In genomic region chr1:152713924-152714323, GRCm38 (mm10) we compare ENCODE assay signal across 24 mouse cellular contexts. TPM values are rescaled to one million over a fixed set of nuclear protein-coding genes. Genes with fewer than 3 reads are reported as not detected.
"Had no signal": no experiment of that assay in that cellular context is flagged by ENCODE, and none has a peak within 500 bp of the region (broad histone marks: within the 10 kb centered on the region; RNA-seq: fewer than 3 reads in every experiment).

No protein-coding gene starts in this region.

- H3K4me3 ChIP-seq: midbrain, embryonic 10.5 days; midbrain, embryonic 13.5 days; midbrain, embryonic 15.5 days; myocyte; neural tube, embryonic 13.5 days; neural tube, embryonic 15.5 days had no signal

- H3K9me3 ChIP-seq: midbrain, embryonic 10.5 days; midbrain, embryonic 13.5 days; midbrain, embryonic 15.5 days; neural tube, embryonic 13.5 days; neural tube, embryonic 15.5 days had no signal

- H3K27me3 ChIP-seq: midbrain, embryonic 13.5 days; midbrain, embryonic 15.5 days; neural tube, embryonic 13.5 days; neural tube, embryonic 15.5 days had no signal

- H3K4me2 ChIP-seq: lung, embryonic 14.5 days; midbrain, embryonic 13.5 days; midbrain, embryonic 15.5 days; neural tube, embryonic 13.5 days; neural tube, embryonic 15.5 days had no signal

- H3K36me3 ChIP-seq: midbrain, embryonic 10.5 days; midbrain, embryonic 13.5 days; midbrain, embryonic 15.5 days; neural tube, embryonic 13.5 days; neural tube, embryonic 15.5 days had no signal

- H3K4me1 ChIP-seq: midbrain, embryonic 13.5 days; midbrain, embryonic 15.5 days; neural tube, embryonic 13.5 days; neural tube, embryonic 15.5 days had no signal

- H3K9ac ChIP-seq: lung, embryonic 14.5 days; midbrain, embryonic 13.5 days; midbrain, embryonic 15.5 days; neural tube, embryonic 13.5 days; neural tube, embryonic 15.5 days had no signal

- DNase-seq: lung, adult 18-20 months; lung, embryonic 14.5 days; lung, postnatal 10 days; lung, postnatal 4 days; retina, postnatal 1 day; right cerebral cortex, adult 18-20 months; right cerebral cortex, postnatal 25 days; right cerebral cortex, postnatal 4 days; spleen, adult 18-20 months; thymus, adult 18-20 months; thymus, postnatal 14 days; thymus, postnatal 36 days had no signal

- ATAC-seq: midbrain, embryonic 13.5 days; midbrain, embryonic 15.5 days had no signal

- H3K27ac ChIP-seq: midbrain, embryonic 10.5 days; midbrain, embryonic 13.5 days; midbrain, embryonic 15.5 days; neural tube, embryonic 15.5 days had no signal

RNA-seq across cellular contexts. Expression of gene Apobec4, which starts 36.4 kb away (rescaled TPM):
- polyA plus RNA-seq: liver, embryonic 16.5 days; lung, embryonic 14.5 days; midbrain, embryonic 10.5 days; midbrain, embryonic 13.5 days; midbrain, embryonic 15.5 days; myocyte; neural tube, embryonic 11.5 days; neural tube, embryonic 13.5 days; small intestine, adult 2 months; stomach, embryonic 14.5 days; stomach, embryonic 16.5 days; thymus, postnatal 0 days had no signal
